Mouse (Mus musculus) right cerebral cortex, adult 18-20 months (tissue): ENCODE data around the gene Bcl3.
"Not testable (repeated sequence)": the region's sequence is repeated elsewhere in the genome, so short reads cannot be mapped to it uniquely, and the experiment has no call there.

Source experiments
- DNase-seq: peaks from one replicate; pipeline ENCODE4 v3.0.0; 2022; ENCODE audit warnings: mixed read lengths

Gene Bcl3

GRCm38 (mm10) chr7:19800764-19801163 is 21.8 kb downstream of the Bcl3 start:
- peak; percentile 35 for DNase-seq

GRCm38 (mm10) chr7:19796697-19797588 is 25.6 kb downstream of the Bcl3 start, which contains the start of gene Cblc:
TSS of gene Cblc (minus strand) at chr7:19796809.
- peak; percentile 46 for DNase-seq

- no peak for DNase-seq
These were observed 26.3 kb downstream of the Bcl3 start for GRCm38 (mm10) chr7:19796254-19796653.

- no peak for DNase-seq
These were observed 27.3 kb downstream of the Bcl3 start for GRCm38 (mm10) chr7:19795236-19795635.

GRCm38 (mm10) chr7:19792701-19793630 is 29.6 kb downstream of the Bcl3 start:
- no peak for DNase-seq

- not testable (repeated sequence) for DNase-seq
These were observed 31.1 kb downstream of the Bcl3 start for GRCm38 (mm10) chr7:19791504-19791903.

- peak; percentile 82 for DNase-seq
These were observed 32.6 kb downstream of the Bcl3 start for GRCm38 (mm10) chr7:19789904-19790347.

- DNase-seq: no peak
These were observed 36.6 kb downstream of the Bcl3 start for GRCm38 (mm10) chr7:19785874-19786458.

- no peak for DNase-seq
These were observed 37.6 kb downstream of the Bcl3 start for GRCm38 (mm10) chr7:19784764-19785535.

- DNase-seq: no peak
These were observed 38.9 kb downstream of the Bcl3 start for GRCm38 (mm10) chr7:19783630-19784029.

GRCm38 (mm10) chr7:19782645-19783044 is 39.9 kb downstream of the Bcl3 start:
- no peak for DNase-seq

- no peak for DNase-seq
These were observed 40.8 kb downstream of the Bcl3 start for GRCm38 (mm10) chr7:19781741-19782140.

- no peak for DNase-seq
These were observed 42.7 kb downstream of the Bcl3 start for GRCm38 (mm10) chr7:19779903-19780302.

GRCm38 (mm10) chr7:19778645-19779044 is 43.9 kb downstream of the Bcl3 start:
- no peak for DNase-seq

GRCm38 (mm10) chr7:19777049-19777723 is 45.4 kb downstream of the Bcl3 start:
- no peak for DNase-seq

GRCm38 (mm10) chr7:19771682-19772081 is 50.9 kb downstream of the Bcl3 start:
- DNase-seq: no peak

- DNase-seq: no peak
These were observed 51.6 kb downstream of the Bcl3 start, which contains the start of gene Bcam for GRCm38 (mm10) chr7:19770984-19771391. TSS of gene Bcam (minus strand) at chr7:19771016.

GRCm38 (mm10) chr7:19770375-19770754 is 52.2 kb downstream of the Bcl3 start:
- peak; percentile 52 for DNase-seq

GRCm38 (mm10) chr7:19769434-19770374 is 52.9 kb downstream of the Bcl3 start:
- no peak for DNase-seq

- DNase-seq: no peak
These were observed 53.6 kb downstream of the Bcl3 start for GRCm38 (mm10) chr7:19769001-19769400.
